Mouse (Mus musculus) heart, postnatal 0 days (tissue): ENCODE measurements around the gene C5ar1.

ENCODE experiments used
- CTCF ChIP-seq: IDR thresholded peaks from 2 replicates; pipeline ENCODE4 v1.5.1; 2016; ENCODE audit warnings: antibody characterized with exemption, control low read depth, low read depth
- EP300 ChIP-seq: IDR thresholded peaks from 2 replicates; pipeline ENCODE4 v1.6.1; 2016; ENCODE audit warnings: antibody characterized with exemption, low read depth

DNA sequence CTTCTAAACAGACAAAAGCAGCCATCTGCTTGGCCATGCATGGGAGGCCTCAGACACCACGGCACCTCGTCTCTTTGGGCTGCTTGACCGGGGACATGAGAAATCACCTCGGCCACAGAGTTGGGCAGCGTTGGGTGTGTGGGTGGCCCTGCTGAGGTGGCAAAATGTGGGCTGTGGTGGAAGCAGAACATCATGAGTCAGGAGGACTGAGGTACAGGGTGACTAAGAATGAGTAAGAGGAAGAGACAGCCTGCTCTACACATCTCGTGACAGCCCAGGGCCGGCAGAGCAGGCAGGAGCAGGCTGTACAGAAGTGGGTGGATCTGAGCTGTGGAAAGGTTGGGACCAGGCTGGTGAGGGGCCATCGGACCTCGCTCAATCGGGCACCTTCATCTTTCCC, 51.8 kb downstream of the C5ar1 start:
- TF ChIP-seq CTCF, result no peak
- no peak for TF ChIP-seq EP300
